Mouse (Mus musculus) C2C12 (cell line): ENCODE data around the gene Arih1.

ENCODE experiments used
- CEBPB ChIP-seq: IDR thresholded peaks from one replicate; pipeline ENCODE4 v1.6.1; 2011; ENCODE audit warnings: low read depth, mild to moderate bottlenecking, control low read depth, moderate library complexity
- CTCF ChIP-seq: IDR thresholded peaks from one replicate; pipeline ENCODE4 v1.5.1; 2011; ENCODE audit not compliant: control insufficient read depth, insufficient read depth, insufficient read length
- FOSL1 ChIP-seq: IDR thresholded peaks from one replicate; pipeline ENCODE4 v1.8.0; 2011; ENCODE audit warnings: mild to moderate bottlenecking, low read length; ENCODE audit not compliant: poor library complexity, insufficient read depth, severe bottlenecking
- MAX ChIP-seq: IDR thresholded peaks from one replicate; pipeline ENCODE4 v1.6.1; 2011; ENCODE audit warnings: mild to moderate bottlenecking, control low read depth
- MYOD1 ChIP-seq: IDR thresholded peaks from one replicate; pipeline ENCODE4 v1.6.1; 2011; ENCODE audit warnings: low read depth; ENCODE audit not compliant: control insufficient read depth, insufficient read length
- MYOG ChIP-seq: IDR thresholded peaks from one replicate; pipeline ENCODE4 v1.6.1; 2011; ENCODE audit not compliant: control insufficient read depth, insufficient read length; ENCODE audit errors: extremely low read depth
- USF1 ChIP-seq: IDR thresholded peaks from one replicate; pipeline ENCODE4 v1.6.1; 2011; ENCODE audit warnings: low read depth, mild to moderate bottlenecking, control low read depth, moderate library complexity

GRCm38 (mm10) chr9:59433729-59434128, 52.7 kb downstream of the Arih1 start:
- TF ChIP-seq CTCF (no peak), USF1 (no peak), CEBPB (no peak), MYOG (no peak), MYOD1 (no peak), MAX (no peak), FOSL1 (no peak)
